Mouse (Mus musculus): ENCODE results near the gene Fnip2. TPM values are rescaled to one million over a fixed set of nuclear protein-coding genes. Genes with fewer than 3 reads are reported as not detected.

Gene Fnip2
- polyA plus RNA-seq, 1 experiment from 2014 or later = 9.4 TPM

GRCm38 (mm10) chr3:79568629-79569350, 1.2 kb upstream of the Fnip2 start:
- Histone ChIP-seq H3K4me2 (ENCODE audit: low read depth, low read length, severe bottlenecking) (no peak overlapping the region), H3K27ac (ENCODE audit: low read depth, low read length) (no peak overlapping the region; the same call in 1 of the 2 replicates), H3K9ac (ENCODE audit: low read length) (no peak overlapping the region), H3K36me3 (ENCODE audit: control insufficient read depth, insufficient read depth, low read length) (no peaks in the 10 kb centered on the region), H3K27me3 (ENCODE audit: control insufficient read depth, insufficient read depth, low read length) (no peaks in the 10 kb centered on the region), H3K9me3 (ENCODE audit: control insufficient read depth, low read length) (no peaks in the 10 kb centered on the region), H3K4me1 (replicated peaks; ENCODE audit: control insufficient read depth, insufficient read depth, low read length) (peaks cover 3% of the 10 kb centered on the region), H3K4me3 (ENCODE audit: low read depth, low read length) (no peak overlapping the region)
- DNase-seq (ENCODE audit: low spot score) (no peak), ATAC-seq (replicated peaks; ENCODE audit: low FRiP score) (no peak)
- WGBS = 88% methylated on average over 16 of the region's 16 CpGs

- H3K9ac ChIP-seq (ENCODE audit: low read length) = peak overlapping the region; percentile 73
- DNase-seq (ENCODE audit: low spot score) (peak; percentile 80), ATAC-seq (replicated peaks; ENCODE audit: low FRiP score) (no peak; the same call in none of the 2 replicates)
- no peaks in the 10 kb centered on the region for H3K9me3 ChIP-seq (ENCODE audit: control insufficient read depth, low read length)
- no peaks in the 10 kb centered on the region for H3K36me3 ChIP-seq (ENCODE audit: control insufficient read depth, insufficient read depth, low read length)
- H3K27me3 ChIP-seq (ENCODE audit: control insufficient read depth, insufficient read depth, low read length) = no peaks in the 10 kb centered on the region
- H3K4me2 ChIP-seq (ENCODE audit: low read depth, low read length, severe bottlenecking) = peak overlapping the region; percentile 81
- peak overlapping the region; percentile 83 for H3K4me3 ChIP-seq (ENCODE audit: low read depth, low read length)
- WGBS = 4% methylated on average over 59 of the region's 60 CpGs
- peak overlapping the region; percentile 25; the same call in 1 of the 2 replicates for H3K27ac ChIP-seq (ENCODE audit: low read depth, low read length)
- peaks cover 3% of the 10 kb centered on the region for H3K4me1 ChIP-seq (replicated peaks; ENCODE audit: control insufficient read depth, insufficient read depth, low read length)
Measured at GRCm38 (mm10) chr3:79566716-79567691, 592 bp downstream of the Fnip2 start.

GRCm38 (mm10) chr3:79564875-79565606, 2.6 kb downstream of the Fnip2 start:
- Histone ChIP-seq H3K4me2 (ENCODE audit: low read depth, low read length, severe bottlenecking) (no peak overlapping the region), H3K36me3 (ENCODE audit: control insufficient read depth, insufficient read depth, low read length) (no peaks in the 10 kb centered on the region), H3K4me1 (replicated peaks; ENCODE audit: control insufficient read depth, insufficient read depth, low read length) (peaks cover 3% of the 10 kb centered on the region), H3K9ac (ENCODE audit: low read length) (no peak overlapping the region), H3K4me3 (ENCODE audit: low read depth, low read length) (no peak overlapping the region), H3K27me3 (ENCODE audit: control insufficient read depth, insufficient read depth, low read length) (no peaks in the 10 kb centered on the region), H3K27ac (ENCODE audit: low read depth, low read length) (no peak overlapping the region), H3K9me3 (ENCODE audit: control insufficient read depth, low read length) (no peaks in the 10 kb centered on the region)
- no peak for DNase-seq (ENCODE audit: low spot score)
- WGBS = 87% methylated on average over 10 of the region's 10 CpGs
- no peak for ATAC-seq (replicated peaks; ENCODE audit: low FRiP score)

- ATAC-seq (replicated peaks; ENCODE audit: low FRiP score) (no peak), DNase-seq (ENCODE audit: low spot score) (no peak)
- Histone ChIP-seq H3K4me1 (replicated peaks; ENCODE audit: control insufficient read depth, insufficient read depth, low read length) (peaks cover 3% of the 10 kb centered on the region), H3K27me3 (ENCODE audit: control insufficient read depth, insufficient read depth, low read length) (no peaks in the 10 kb centered on the region), H3K9ac (ENCODE audit: low read length) (no peak overlapping the region), H3K27ac (ENCODE audit: low read depth, low read length) (no peak overlapping the region), H3K36me3 (ENCODE audit: control insufficient read depth, insufficient read depth, low read length) (no peaks in the 10 kb centered on the region), H3K4me3 (ENCODE audit: low read depth, low read length) (no peak overlapping the region), H3K9me3 (ENCODE audit: control insufficient read depth, low read length) (no peaks in the 10 kb centered on the region), H3K4me2 (ENCODE audit: low read depth, low read length, severe bottlenecking) (no peak overlapping the region)
- 79% methylated on average over 2 of the region's 2 CpGs for WGBS
Measured at GRCm38 (mm10) chr3:79563511-79563910, 4.1 kb downstream of the Fnip2 start.

GRCm38 (mm10) chr3:79561784-79562715, 5.5 kb downstream of the Fnip2 start:
- H3K4me1 ChIP-seq (replicated peaks; ENCODE audit: control insufficient read depth, insufficient read depth, low read length) = peaks cover 3% of the 10 kb centered on the region
- no peaks in the 10 kb centered on the region for H3K27me3 ChIP-seq (ENCODE audit: control insufficient read depth, insufficient read depth, low read length)
- H3K4me2 ChIP-seq (ENCODE audit: low read depth, low read length, severe bottlenecking) = no peak overlapping the region
- DNase-seq (ENCODE audit: low spot score) (no peak), ATAC-seq (replicated peaks; ENCODE audit: low FRiP score) (no peak)
- no peak overlapping the region for H3K27ac ChIP-seq (ENCODE audit: low read depth, low read length)
- no peaks in the 10 kb centered on the region for H3K36me3 ChIP-seq (ENCODE audit: control insufficient read depth, insufficient read depth, low read length)
- H3K9me3 ChIP-seq (ENCODE audit: control insufficient read depth, low read length) = no peaks in the 10 kb centered on the region
- H3K9ac ChIP-seq (ENCODE audit: low read length) = no peak overlapping the region
- WGBS = 81% methylated on average over 10 of the region's 10 CpGs
- no peak overlapping the region for H3K4me3 ChIP-seq (ENCODE audit: low read depth, low read length)

GRCm38 (mm10) chr3:79560555-79560954, 7.0 kb downstream of the Fnip2 start:
- no peak for DNase-seq (ENCODE audit: low spot score)
- no peaks in the 10 kb centered on the region for H3K4me1 ChIP-seq (replicated peaks; ENCODE audit: control insufficient read depth, insufficient read depth, low read length)
- no peak overlapping the region for H3K4me2 ChIP-seq (ENCODE audit: low read depth, low read length, severe bottlenecking)
- WGBS = 96% methylated on average over 6 of the region's 6 CpGs
- ATAC-seq (replicated peaks; ENCODE audit: low FRiP score) = no peak
- H3K27me3 ChIP-seq (ENCODE audit: control insufficient read depth, insufficient read depth, low read length) = no peaks in the 10 kb centered on the region
- H3K27ac ChIP-seq (ENCODE audit: low read depth, low read length) = no peak overlapping the region
- H3K9ac ChIP-seq (ENCODE audit: low read length) = no peak overlapping the region
- no peak overlapping the region for H3K4me3 ChIP-seq (ENCODE audit: low read depth, low read length)
- H3K9me3 ChIP-seq (ENCODE audit: control insufficient read depth, low read length) = no peaks in the 10 kb centered on the region
- no peaks in the 10 kb centered on the region for H3K36me3 ChIP-seq (ENCODE audit: control insufficient read depth, insufficient read depth, low read length)

GRCm38 (mm10) chr3:79559773-79560045, 7.9 kb downstream of the Fnip2 start:
- H3K4me3 ChIP-seq (ENCODE audit: low read depth, low read length) = no peak overlapping the region
- H3K27me3 ChIP-seq (ENCODE audit: control insufficient read depth, insufficient read depth, low read length) = no peaks in the 10 kb centered on the region
- DNase-seq (ENCODE audit: low spot score) = no peak
- H3K4me2 ChIP-seq (ENCODE audit: low read depth, low read length, severe bottlenecking) = no peak overlapping the region
- H3K27ac ChIP-seq (ENCODE audit: low read depth, low read length) = no peak overlapping the region
- WGBS = 95% methylated on average over 5 of the region's 5 CpGs
- no peaks in the 10 kb centered on the region for H3K9me3 ChIP-seq (ENCODE audit: control insufficient read depth, low read length)
- H3K4me1 ChIP-seq (replicated peaks; ENCODE audit: control insufficient read depth, insufficient read depth, low read length) = no peaks in the 10 kb centered on the region
- no peaks in the 10 kb centered on the region for H3K36me3 ChIP-seq (ENCODE audit: control insufficient read depth, insufficient read depth, low read length)
- no peak overlapping the region for H3K9ac ChIP-seq (ENCODE audit: low read length)
- no peak for ATAC-seq (replicated peaks; ENCODE audit: low FRiP score)

Data from forebrain, embryonic 11.5 days (tissue).